Mouse (Mus musculus): Measurements from ENCODE around the gene Cks1b.

GRCm38 (mm10) chr3:89425876-89426275 is 7.7 kb upstream of the Cks1b start:
- TF ChIP-seq POLR2A (IDR thresholded peaks at IDR 0.05; ENCODE audit: borderline replicate concordance, extremely low read depth, insufficient read depth, insufficient read length, poor library complexity, severe bottlenecking), result no peak
- TF ChIP-seq CTCF (IDR thresholded peaks at IDR 0.05; ENCODE audit: borderline replicate concordance, extremely low read depth, insufficient read depth, insufficient read length), result no peak

Measured in brain, embryonic 14.5 days (tissue).